Mouse (Mus musculus) bone marrow, adult 2 months (tissue): ENCODE measurements around the gene Ubtd1.

Experiments used
- CTCF ChIP-seq: fragments of 200-500 bp; IDR thresholded peaks from 2 replicates; pipeline ENCODE4 v1.5.1; 2011; ENCODE audit warnings: low read length, control low read depth; ENCODE audit not compliant: control insufficient read depth, insufficient read depth
- POLR2A ChIP-seq: fragments of 200-500 bp; IDR thresholded peaks from 2 replicates; pipeline ENCODE4 v1.6.1; 2011; ENCODE audit warnings: low read depth, mild to moderate bottlenecking, control low read depth, low read length, borderline replicate concordance; ENCODE audit not compliant: control insufficient read depth

GRCm38 (mm10) chr19:42036357-42036756 lies 54.8 kb downstream of the Ubtd1 start:
- TF ChIP-seq POLR2A (no peak), CTCF (no peak)
